Mouse (Mus musculus) CH12F3 (cell line): ENCODE measurements at regions not wholly inside any gene's neighbourhood (a gene's known extent, or its start where the extent isn't known, plus 50 kb on each side); places are given as distances from the start of the nearest gene placed in this dataset.

Source experiments
- in situ Hi-C: fragments of 300-500 bp; cut with MboI; formaldehyde crosslinking; loops from 2 replicates; pipeline ENCODE4 v1.14.3; 2020; ENCODE audit warnings: low sequenced_read_pairs

DNA sequence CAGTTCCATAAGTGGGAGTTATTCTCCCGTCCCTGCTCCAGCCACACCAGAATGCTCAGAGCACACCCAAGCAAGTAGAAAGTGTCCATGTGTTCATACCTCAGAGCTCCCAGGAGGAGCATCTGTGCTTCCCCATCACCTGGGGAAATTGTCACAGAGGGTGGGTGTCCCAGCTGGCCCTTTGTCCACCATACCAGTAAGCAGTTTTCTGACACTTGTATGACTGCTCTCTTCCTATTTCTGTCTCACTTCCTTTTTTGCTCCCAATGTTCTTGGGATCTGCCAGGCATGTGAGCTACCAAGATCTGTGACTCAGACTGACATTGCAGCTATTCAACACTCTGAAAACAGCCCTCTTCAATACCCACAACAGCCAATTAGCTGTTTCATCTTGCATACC is 447.9 kb upstream of the Kdm8 start:
- in situ Hi-C loops, result no loop called here

DNA sequence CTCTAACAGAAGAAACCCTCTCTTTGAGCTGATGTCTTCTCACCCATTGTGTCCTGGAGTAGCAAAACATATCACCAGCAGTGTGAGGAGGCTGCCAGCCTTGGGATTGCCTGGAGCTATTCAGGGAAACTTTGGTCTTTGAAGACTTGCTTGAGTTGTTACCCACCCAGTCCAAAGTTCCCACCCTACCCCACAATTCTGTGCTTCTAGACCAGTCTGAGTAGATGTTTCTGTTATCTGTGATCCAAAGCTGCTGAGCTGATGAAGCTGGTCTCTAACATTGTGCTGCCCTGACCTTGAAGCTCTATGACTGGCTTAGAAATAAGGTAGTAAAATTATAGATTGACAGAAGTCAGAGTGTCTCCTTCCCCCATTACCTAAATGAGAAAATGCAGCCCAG is 443.8 kb upstream of the Kdm8 start:
- in situ Hi-C loops, result no loop called here

DNA sequence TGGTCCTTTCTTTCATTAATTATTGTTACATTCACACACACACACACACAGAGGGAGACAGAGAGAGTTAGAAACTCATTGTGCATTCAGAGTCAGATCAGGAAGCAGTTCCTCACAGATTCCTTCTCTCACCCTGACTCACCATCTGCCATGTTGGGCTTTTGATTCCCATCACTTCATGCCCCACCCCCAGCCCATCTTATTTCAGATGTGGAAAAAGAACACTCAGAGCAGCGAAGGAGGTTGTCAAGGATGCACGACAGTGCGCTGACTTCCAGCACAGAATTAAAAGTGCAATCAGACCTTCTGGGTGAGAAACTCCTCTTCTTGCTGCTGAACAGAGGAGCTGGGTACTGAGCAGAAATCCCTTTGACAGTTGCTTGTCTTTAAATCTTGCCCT is 438.8 kb upstream of the Kdm8 start:
- in situ Hi-C loops, result no loop called here

DNA sequence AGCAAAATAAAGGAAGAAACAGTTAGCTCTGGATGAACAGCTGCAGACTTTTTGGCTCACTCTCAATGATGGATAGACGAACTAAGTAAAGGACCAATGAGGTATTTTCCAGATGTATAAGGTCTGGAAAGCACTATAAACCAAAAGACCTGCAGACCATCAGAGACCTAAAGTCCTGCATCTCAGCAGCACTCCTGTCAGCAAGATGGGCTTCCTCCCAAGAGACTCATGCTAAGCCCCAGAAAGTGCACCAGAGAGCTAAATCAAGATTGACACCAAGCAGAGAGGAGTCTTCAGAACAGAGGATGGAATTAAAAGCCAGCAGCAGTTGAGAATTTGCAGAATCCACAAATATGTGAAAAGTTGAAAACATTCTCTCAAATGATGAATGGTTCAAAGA is 425.2 kb upstream of the Kdm8 start:
- in situ Hi-C loops, result no loop called here

DNA sequence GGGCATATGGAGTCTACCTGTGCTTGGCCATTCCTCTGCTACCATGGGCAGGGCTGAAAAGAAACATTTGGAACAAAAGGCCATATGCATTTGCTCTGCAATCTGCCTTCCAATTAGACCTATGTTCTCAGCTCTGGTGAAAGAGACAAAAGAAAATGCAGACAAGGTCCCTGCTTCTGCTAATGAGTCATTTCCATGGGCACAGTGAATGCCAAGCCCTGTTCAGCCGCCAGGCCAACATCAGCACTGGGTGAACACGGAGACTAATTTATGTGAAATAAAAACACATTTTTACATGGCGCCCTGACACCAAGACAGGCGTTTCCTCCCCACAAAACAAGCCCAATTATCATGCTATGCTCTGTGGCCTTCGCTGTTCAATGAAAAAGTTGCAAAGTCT is 419.5 kb upstream of the Kdm8 start:
- in situ Hi-C loops, result no loop called here

DNA sequence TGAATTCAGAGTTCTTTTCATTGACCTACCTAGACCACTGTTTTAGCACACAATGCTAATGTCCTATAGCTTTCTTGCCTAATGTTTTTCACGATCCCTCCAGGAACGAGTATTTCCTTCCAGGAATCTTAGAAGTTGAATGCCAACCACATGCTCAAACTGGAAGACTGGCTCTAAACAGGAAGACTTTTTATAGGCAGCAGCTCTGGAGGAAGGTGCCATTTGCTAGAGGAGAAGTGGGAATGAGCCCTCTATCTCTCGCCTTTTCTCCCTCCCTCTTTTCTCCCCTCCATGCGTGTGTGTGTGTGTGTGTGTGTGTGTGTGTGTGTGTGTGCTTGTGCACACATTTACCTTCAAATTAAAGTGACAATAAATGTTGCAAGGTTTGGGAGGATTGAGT is 410.7 kb upstream of the Kdm8 start:
- in situ Hi-C loops, result no loop called here

DNA sequence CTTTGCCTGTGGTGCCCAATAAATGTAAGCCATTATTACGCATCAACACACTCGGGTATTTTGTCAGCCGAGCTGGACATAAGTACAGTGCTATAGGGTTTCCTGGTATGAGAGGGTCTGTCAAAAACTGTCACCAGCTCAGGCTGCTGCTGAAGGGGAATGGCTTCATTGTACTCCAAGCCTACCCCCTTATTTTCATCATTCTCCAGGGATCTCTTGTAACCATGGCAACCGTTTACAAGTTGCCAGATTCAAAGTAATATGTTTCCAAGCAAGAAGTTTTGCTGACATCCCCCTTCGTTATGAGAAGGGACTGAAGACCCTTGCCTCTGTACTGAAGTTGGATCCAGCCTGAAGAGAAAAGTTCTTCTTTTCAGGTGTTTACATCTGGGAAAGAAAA is 410.3 kb upstream of the Kdm8 start:
- in situ Hi-C loops, result no loop called here

DNA sequence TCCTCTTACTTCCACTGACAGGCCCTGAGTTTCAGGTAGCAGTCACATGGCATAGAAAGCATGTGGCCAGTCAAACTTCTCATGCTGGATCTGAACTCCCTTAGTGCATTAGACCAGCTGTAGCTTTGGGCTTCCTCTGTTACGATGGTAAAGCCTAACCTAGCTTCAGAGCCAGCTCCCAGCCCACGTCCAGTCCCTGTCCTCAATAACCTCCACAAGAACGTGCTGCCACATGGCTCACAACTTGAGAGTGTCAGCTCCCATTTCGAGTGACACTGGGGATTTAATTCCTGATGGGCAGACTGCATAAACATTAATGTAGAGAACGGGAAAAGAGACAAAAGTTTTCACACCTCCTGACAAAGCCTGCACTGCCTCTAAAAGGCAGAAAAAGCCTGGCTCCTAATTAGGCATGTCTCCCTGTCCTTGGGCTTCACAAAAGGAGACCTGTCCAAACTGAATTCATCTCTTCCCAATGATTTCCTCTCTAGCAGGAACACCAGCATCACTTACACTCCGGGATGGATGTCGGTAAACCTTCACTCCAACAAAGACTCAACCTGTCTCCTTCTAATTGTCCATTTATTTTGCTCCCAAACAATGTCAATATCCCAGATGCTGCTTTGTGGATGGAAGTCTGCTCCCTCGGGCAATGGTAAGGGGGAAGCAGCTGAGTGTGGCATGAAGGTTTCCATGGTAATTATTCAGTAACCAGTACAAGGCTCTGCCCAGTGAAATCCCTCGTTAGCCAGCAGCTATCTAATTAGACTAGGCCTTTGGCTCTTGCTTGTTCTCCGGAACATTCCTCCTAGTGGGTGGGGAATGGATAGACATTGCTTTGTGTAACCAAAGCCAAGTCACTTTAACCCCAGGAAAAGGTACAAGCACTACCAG is 408.1 kb upstream of the Kdm8 start:
- in situ Hi-C loops, result no loop called here

DNA sequence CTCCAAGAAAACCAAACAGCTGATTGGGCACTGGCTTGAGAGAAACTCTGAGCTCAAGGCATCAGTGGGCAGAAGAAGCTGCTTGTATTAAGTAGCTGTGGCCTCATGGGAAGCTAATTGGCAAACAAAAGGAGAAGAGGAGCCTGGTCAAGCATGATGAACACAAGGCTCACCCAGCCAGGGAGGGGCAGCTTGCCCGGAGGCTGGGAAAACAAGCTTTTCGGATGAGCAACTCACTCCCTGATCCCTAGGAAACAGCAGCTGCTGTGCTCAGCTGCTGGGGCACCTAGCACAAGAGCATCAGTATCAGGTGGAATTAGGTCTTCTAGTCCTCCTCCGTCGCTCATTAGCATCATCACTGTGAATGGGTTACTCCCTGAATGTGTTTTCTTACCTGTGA is 405.6 kb upstream of the Kdm8 start:
- in situ Hi-C loops, result no loop called here

DNA sequence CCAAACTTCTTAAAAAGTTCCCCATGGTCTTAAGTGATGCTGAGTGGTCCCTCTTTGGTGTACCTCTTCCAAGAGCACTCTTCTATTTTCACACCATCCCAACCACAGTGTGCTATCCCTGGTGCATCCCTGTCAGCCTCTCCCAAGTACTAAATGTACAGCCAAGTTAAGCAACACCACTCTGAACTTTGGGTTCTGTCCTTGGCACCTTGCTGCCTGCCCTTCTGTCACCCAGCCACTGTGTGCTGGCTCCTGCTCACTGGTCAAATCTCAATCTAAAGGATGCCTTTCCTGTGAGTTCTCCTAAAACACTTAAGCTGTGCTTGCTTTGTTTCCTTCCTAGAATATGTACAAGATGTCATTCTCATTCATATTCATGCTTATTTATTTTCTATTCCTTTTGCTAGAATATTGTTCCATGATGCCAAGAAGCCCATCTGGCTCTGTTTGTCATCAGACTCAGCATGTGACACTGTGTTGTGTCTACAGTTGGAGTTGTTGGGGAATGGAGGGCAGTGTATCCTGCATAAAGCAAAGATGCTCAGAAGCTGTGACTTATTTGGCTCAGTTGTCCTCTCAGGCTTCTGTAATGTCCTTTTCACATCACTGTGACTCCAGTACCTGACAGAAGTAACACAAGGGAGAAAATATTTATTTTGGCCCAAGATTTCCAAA is 388.4 kb upstream of the Kdm8 start:
- in situ Hi-C loops, result no loop called here

DNA sequence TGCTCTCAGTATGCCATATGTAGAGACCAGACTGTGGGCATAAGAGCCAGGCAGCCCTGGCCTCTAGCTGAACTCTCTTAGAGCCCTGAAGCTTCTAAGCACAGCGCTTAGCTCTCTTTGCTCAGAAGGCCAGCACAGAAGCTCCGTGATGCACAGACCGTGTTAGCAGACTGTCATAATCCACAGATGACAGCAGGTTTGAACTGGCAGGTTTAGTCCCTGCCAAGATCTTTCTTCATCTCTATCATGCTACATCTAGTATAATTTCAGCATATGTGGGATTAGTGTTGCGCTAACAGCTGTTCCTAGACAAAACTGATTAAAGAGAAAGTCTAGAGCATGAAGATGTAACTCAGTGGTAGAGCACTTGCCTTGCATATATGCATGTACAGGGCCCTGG is 342.0 kb upstream of the Kdm8 start:
- in situ Hi-C loops, result no loop called here

DNA sequence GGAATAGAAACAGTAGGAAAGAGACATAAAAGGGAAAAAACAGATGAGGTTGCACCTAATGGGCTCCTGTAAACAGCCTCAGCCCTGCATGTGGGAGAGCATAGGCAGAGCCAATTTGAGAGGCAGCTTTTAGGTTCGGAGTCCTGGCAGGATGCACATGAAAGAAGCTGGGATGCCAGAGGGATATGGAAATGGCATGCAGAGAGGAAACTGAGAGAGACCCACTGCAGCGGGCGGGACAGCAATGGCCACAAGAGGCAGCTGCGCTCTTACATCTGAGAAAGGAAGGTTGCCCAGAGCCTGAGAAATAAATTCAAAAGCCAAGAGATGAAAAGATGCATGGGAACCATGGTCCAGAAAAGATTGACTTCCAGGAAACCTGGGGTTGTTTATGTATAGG is 340.5 kb upstream of the Kdm8 start:
- in situ Hi-C loops, result no loop called here

DNA sequence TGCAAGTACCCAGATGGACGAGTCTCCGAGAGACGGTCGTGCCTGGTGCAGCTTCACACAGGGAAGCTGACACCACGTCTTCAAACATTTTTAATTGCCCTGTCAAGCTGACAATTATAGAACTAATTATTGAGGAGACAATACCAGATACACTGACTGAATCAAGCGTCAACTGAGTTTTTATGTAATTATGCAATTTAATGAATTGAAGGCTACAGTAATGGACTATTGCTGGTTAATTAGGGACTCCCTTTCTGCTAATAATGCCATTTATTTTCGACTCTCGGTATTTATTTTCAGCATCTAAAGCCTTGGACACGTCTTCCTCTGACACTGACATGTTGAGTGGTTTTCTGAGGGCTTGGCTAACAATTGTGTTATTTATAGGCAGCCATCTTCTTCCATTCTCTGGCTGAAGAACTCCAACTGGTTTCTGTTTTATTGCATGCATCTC is 331.6 kb upstream of the Kdm8 start:
- in situ Hi-C loops, result no loop called here

DNA sequence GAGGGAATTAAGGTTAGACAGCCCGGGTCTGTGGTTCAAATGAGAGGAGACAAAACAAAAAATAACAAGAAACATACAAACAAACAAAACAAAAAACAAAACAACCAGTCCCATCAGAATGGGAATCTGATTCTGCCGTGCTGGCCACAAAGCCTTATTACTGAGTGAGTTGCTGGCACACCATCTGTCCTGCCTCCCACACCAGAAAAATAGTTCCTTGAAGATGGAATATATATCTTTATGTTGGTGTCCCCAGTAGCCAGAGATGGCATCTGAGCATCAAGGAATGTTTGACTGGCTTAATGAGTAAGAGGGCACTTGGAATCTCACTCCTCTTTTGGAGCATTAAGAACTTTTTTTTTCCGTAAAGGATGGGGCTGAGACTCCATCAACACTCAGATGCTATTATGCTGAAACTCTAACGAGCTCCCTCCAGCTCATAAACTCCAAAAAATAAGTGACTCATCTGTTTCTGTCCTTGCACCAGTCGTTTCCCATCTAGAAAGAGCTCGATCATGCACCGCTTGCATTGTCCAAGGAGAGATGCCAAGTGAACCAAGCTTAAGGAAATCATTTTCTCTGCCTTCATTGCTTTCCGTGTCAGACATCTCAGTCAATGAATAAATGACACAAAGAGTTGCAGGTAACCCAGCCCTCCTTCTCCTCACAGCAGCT is 329.0 kb upstream of the Kdm8 start:
- in situ Hi-C loops, result no loop called here

DNA sequence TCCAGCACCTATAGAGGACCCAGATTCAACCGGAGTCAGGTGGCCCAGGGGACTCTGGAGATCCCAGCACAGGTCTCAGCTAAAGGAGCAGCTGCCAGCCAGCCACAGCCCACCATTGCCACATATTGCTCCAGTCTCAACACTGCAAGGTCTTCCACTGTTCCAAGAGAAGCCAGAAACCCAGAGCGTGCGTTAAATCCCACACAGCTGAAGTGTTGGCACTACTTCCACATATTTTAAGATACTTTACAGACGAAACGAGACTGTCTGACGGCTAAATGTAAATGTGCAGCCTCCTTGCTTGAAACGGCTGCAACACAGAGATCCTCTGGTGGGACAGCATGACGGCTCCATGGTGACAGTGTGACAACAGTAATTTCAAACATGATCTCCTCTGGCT is 327.3 kb upstream of the Kdm8 start:
- in situ Hi-C loops, result no loop called here

DNA sequence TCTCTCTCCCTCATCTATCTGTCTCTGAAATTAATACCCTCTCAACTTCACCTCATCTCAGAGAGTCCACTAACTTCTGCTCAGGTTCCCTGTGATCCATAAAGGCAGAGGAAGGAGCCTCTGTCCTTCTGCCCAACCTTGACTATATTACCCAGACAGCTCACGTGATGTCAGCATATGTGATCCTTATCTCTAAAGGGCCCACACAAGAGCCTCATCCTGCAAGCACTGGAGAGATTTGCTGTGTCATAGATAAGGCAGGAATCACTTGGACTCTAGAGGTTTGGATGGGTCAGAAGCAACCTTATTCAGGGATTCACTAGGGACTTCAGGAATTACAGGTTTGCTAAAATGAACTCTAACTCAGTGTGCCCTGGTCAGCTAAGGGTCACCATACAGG is 315.3 kb upstream of the Kdm8 start:
- in situ Hi-C loops, result no loop called here

DNA sequence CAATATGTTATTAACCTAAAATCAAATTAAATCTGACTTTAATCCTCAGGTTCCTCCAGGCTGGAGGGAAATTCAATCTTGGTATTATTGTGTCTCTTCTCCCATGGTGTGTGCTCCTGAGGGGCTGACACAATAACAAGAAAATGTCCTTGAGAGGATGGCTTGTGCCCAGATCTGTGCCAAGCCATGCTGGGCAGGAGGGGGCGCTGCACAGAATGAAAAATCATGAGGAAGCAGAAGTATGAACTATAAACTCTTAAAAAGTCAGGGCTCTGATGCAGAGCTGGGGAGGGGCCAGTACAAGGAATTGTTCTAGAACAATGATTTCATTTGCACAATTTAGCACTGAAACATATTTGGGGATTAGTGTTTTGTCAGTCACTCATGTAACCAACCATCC is 312.5 kb upstream of the Kdm8 start:
- in situ Hi-C loops, result no loop called here

DNA sequence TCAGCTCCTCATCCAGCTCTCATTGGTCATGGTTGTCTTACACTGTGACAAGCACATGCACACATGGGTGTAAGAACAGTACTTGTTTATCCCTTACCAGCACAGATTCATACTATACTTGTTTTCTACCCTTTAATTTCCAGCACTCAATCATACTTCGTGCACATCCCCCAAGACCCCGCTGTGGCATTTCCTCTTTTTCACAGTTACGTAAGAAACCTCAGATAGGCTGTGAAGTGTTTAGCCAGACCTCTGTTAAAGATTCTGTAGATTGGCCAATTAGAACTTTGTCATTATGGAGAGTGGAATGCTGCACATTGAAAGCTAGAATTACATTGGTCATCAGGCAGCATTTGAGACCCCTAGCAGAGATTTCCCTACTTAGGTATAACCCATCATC is 305.9 kb upstream of the Kdm8 start:
- in situ Hi-C loops, result no loop called here

DNA sequence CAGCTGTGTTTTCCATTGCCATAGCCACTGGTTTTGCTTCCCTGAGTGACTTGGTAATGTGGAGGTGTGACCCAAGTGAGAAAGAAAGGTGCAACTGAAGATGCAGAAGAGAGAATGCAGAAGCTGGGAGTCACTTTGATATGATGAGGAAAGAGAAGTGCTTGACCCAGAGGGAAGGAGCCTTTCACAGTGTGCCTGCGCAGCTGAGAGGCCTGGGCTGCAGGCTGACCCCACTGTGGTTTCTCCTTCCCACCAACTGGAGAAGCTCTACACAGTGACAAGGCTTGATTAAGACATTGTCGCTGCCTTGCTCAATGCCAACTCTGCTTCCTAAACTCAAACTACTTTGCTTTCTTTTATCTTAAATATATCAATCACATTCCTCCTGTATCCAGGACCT is 305.3 kb upstream of the Kdm8 start:
- in situ Hi-C loops, result no loop called here

DNA sequence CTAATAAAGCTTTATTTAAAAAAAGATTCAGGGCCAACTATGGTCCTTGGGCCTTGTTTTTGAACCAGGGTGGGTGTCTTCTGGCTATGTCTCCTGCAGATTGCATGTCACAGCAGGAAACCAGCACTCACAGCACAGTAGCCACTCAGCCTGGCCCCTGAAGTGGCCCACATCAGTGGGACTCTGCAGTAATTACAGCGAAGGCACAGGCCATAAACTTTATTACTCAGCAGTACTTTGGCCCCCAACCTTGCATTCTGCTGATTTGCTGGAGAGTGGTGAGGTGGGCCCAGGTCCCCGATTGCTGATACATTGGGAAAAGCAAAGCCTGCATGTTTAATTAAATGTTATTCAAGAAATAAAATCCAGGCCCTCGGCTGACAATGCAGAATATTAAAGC is 303.6 kb upstream of the Kdm8 start:
- in situ Hi-C loops, result no loop called here

DNA sequence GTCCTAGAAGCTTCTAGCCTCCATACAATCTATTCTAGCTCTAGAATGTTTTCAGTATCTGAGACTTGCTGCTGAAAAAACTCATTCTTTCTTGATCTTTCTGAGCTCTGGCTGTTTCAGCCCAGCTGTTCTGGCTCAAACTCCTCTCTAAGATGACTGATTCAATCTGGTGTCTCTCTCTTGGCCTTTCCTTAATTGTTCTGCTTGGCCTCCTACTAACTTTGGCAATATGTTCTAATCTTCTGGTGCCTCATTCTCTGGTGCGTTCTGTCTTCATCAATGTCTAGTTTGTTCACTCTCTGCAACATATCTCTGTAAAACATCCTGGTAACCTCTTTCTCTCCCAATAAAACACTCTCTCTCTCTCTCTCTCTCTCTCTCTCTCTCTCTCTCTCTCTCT is 302.6 kb upstream of the Kdm8 start:
- in situ Hi-C loops, result no loop called here

DNA sequence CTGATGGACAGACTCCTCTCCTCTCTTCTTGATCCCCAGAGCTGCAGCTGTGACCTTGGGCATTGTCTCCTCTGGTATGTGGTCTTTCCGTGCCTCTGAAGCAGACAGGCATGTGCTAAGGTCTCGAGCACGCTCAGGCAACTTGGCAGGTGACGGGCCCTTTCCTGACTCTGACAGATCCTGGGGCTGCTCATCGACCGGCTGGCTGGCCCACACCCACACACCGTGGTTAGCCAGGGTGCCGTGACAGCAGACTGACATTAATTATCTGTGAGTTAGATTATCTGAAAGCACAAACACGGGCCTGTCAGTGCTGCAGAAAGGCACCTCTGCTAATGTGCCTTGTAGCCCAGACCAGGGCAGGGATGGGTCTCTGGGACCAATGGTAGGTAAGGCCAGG is 298.5 kb upstream of the Kdm8 start:
- in situ Hi-C loops, result no loop called here
